Mouse (Mus musculus): ENCODE data around the gene Olfr803.

Gene Olfr803

GRCm38 (mm10) chr10:129694186-129694585 is at the start of gene Olfr803:
Olfr803 (minus strand) TSS chr10:129694286.
- DNase-seq (ENCODE audit: low spot score) = no peak

- no peak for DNase-seq (ENCODE audit: low spot score)
These were observed 47.7 kb upstream of the Olfr803 start, which contains the start of gene Olfr806 for GRCm38 (mm10) chr10:129741821-129742220. Olfr806 (minus strand) TSS chr10:129741921.

- DNase-seq (ENCODE audit: low spot score) = no peak
These were observed 35.2 kb upstream of the Olfr803 start, which contains the start of gene Olfr805 for GRCm38 (mm10) chr10:129729275-129729674. Olfr805 (minus strand) TSS chr10:129729375.

GRCm38 (mm10) chr10:129702910-129703309 is 8.8 kb upstream of the Olfr803 start, which contains the start of gene Olfr804:
Olfr804 (plus strand) TSS chr10:129703210.
- DNase-seq (ENCODE audit: low spot score) = no peak

GRCm38 (mm10) chr10:129688069-129688468 is 6.0 kb downstream of the Olfr803 start, which contains the start of gene Olfr802:
Olfr802 (minus strand) TSS chr10:129688169.
- no peak for DNase-seq (ENCODE audit: low spot score)

- DNase-seq (ENCODE audit: low spot score) = no peak
These were observed 20.3 kb downstream of the Olfr803 start, which contains the start of gene Olfr801 for GRCm38 (mm10) chr10:129673765-129674164. Olfr801 (minus strand) TSS chr10:129673865.

GRCm38 (mm10) chr10:129657394-129657793 is 36.7 kb downstream of the Olfr803 start, which contains the start of gene Olfr800:
Olfr800 (plus strand) TSS chr10:129657694.
- DNase-seq (ENCODE audit: low spot score) = no peak

- no peak for DNase-seq (ENCODE audit: low spot score)
These were observed 42.3 kb downstream of the Olfr803 start for GRCm38 (mm10) chr10:129651763-129652162.

Measured in retina, embryonic 14.5 days (tissue).